Mouse (Mus musculus) G1E (cell line): ENCODE data around the gene Trex1. TPM values are rescaled to one million over a fixed set of nuclear protein-coding genes. Genes with fewer than 3 reads are reported as not detected.

Experiments
- ATAC-seq: 2 replicates; pipeline ENCODE4 v1.8.0; 2016; ENCODE audit warnings: mild to moderate bottlenecking; ENCODE audit not compliant: insufficient number of reproducible peaks, poor library complexity, low FRiP score, severe bottlenecking; ENCODE audit errors: extremely low read depth
- DNase-seq: peaks from one replicate; pipeline ENCODE4 v3.0.0; 2012; ENCODE audit warnings: low spot score
- H3K27me3 ChIP-seq: 2 replicates; pipeline ENCODE4 v1.6.1; 2012; ENCODE audit warnings: mild to moderate bottlenecking, low read length, inconsistent platforms; ENCODE audit not compliant: insufficient read depth
- H3K36me3 ChIP-seq: replicated peaks from 2 replicates; pipeline ENCODE3; 2012; ENCODE audit warnings: mild to moderate bottlenecking, inconsistent platforms
- H3K4me1 ChIP-seq: 2 replicates; pipeline ENCODE4 v1.6.1; 2012; ENCODE audit warnings: low read depth, low read length, inconsistent platforms, mixed read lengths; ENCODE audit not compliant: insufficient read depth
- H3K4me3 ChIP-seq: 2 replicates; pipeline ENCODE4 v1.5.1; 2012; ENCODE audit warnings: low read depth, mild to moderate bottlenecking, inconsistent platforms, low read length, moderate library complexity, mixed read lengths
- H3K9me3 ChIP-seq: replicated peaks from 2 replicates; pipeline ENCODE4 v1.6.1; 2012; ENCODE audit warnings: inconsistent platforms
- CTCF ChIP-seq: IDR thresholded peaks from 2 replicates; pipeline ENCODE4 v1.5.1; 2012; ENCODE audit warnings: low read depth, low read length, inconsistent platforms, mixed read lengths
- GATA1 ChIP-seq: IDR thresholded peaks from 2 replicates; pipeline ENCODE4 v1.6.1; 2012; ENCODE audit warnings: borderline replicate concordance, low read length, inconsistent platforms, mixed read lengths
- GATA2 ChIP-seq: IDR thresholded peaks from 2 replicates; pipeline ENCODE4 v1.6.1; 2012; ENCODE audit warnings: low read depth, low read length, inconsistent platforms, borderline replicate concordance
- POLR2AphosphoS5 ChIP-seq: IDR thresholded peaks from 2 replicates; pipeline ENCODE4 v1.6.1; 2012; ENCODE audit warnings: low read depth, low read length, inconsistent platforms; ENCODE audit not compliant: insufficient replicate concordance
- TAL1 ChIP-seq: conservative IDR thresholded peaks from 2 replicates; pipeline ENCODE4 v1.6.1; 2012; ENCODE audit warnings: low read depth, low read length, inconsistent platforms, mixed read lengths
- polyA plus RNA-seq: library from polyadenylated mRNA; stranded (reverse); fragments of >175 nt; gene quantifications from 2 replicates; pipeline ENCODE4 v1.2.3, GENCODE M21; 2012
- total RNA-seq, 2 experiments: library from RNA; stranded (forward) in 1 of 2; stranded (reverse) in 1 of 2; fragments of 200-1000 nt in 1 of 2; fragments of >200 nt in 1 of 2; fragmentation: Nextera tagmentation in 1 of 2; gene quantifications; 2 replicates each; pipeline ENCODE4 v1.2.3; 2014 to 2017

Trex1 gene
- total and polyA plus RNA-seq, 3 experiments, result 9.6 to 27.4 (median 12.2) TPM

- ATAC-seq (no peak), DNase-seq (no peak)
- H3K36me3 ChIP-seq, result peaks cover 78% of the 10 kb centered on the region
Measured at GRCm38 (mm10) chr9:109057543-109057942, 2.0 kb downstream of the Trex1 start.

DNA sequence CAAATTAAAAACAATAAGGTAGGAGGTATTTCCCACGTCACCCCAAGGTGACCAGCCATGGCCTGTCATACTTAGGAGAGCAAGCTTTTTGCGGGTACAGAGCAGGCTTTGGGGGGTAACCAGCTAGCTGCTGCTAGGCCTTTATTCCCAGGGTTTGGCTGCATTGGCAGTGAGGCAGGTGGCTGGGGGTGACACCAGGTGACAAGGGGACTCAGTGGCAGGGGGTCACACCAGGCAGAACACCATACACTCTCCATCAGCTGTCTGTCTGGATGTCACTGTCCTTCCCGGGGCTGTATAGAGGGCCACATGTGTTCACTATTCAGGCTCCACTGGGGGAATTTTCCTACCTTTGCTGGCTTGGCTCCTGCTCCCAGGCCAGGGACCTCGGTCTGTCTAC, 2.6 kb downstream of the Trex1 start:
- ATAC-seq (no peak), DNase-seq (no peak)
- no peaks in the 10 kb centered on the region for H3K9me3 ChIP-seq
- peaks cover 73% of the 10 kb centered on the region for H3K4me1 ChIP-seq
- H3K4me3 ChIP-seq, result no peak overlapping the region
- H3K27me3 ChIP-seq, result no peaks in the 10 kb centered on the region
- H3K36me3 ChIP-seq, result peaks cover 75% of the 10 kb centered on the region
- TF ChIP-seq POLR2AphosphoS5, result no peak
- no peak for TF ChIP-seq GATA2
- TF ChIP-seq TAL1, result no peak
- TF ChIP-seq GATA1, result no peak
- no peak for TF ChIP-seq CTCF

More at GRCm38 (mm10) chr9:109057543-109057942, 2.0 kb downstream of the Trex1 start:
- H3K27me3 ChIP-seq, result no peaks in the 10 kb centered on the region
- peaks cover 73% of the 10 kb centered on the region for H3K4me1 ChIP-seq
- TF ChIP-seq GATA2, result no peak
- no peaks in the 10 kb centered on the region for H3K9me3 ChIP-seq
- peak overlapping the region; percentile 69; the same call in 1 of the 2 replicates for H3K4me3 ChIP-seq

DNA sequence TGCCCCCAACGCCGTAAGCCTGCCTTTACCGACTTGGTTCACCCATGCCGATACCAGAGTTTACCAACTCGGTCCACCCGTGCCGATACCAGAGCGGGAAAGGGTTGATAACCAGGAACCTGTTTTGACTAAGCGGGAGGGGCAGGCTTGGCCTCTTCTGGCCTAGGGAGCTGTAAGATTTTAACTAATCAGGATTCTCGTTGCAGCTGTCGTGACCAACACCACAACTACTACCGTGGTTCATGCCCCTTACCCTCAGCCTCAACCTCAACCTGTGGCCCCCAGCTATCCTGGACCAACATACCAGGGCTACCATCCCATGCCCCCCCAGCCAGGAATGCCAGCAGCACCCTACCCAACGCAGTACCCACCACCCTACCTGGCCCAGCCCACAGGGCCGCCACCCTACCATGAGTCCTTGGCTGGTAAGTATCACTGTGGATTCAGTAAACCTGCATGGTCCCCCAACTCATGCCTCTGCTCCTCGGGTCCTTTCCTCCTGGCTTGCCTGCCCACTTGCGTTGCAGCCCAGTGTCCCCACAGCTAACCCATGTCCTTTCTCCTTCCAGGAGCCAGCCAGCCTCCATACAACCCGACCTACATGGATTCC, 3.3 kb downstream of the Trex1 start:
- Histone ChIP-seq H3K27me3 (no peaks in the 10 kb centered on the region), H3K36me3 (peaks cover 76% of the 10 kb centered on the region), H3K9me3 (no peaks in the 10 kb centered on the region), H3K4me1 (peaks cover 80% of the 10 kb centered on the region), H3K4me3 (peak overlapping the region; percentile 67; the same call in 1 of the 2 replicates)
- DNase-seq, result no peak
- ATAC-seq, result no peak
- TF ChIP-seq CTCF (no peak), POLR2AphosphoS5 (no peak), GATA1 (no peak), GATA2 (no peak), TAL1 (no peak)

- Histone ChIP-seq H3K27me3 (no peaks in the 10 kb centered on the region), H3K4me3 (peak overlapping the region; percentile 67), H3K4me1 (peaks cover 84% of the 10 kb centered on the region), H3K9me3 (no peaks in the 10 kb centered on the region), H3K36me3 (peaks cover 72% of the 10 kb centered on the region)
- DNase-seq, result no peak
- no peak for TF ChIP-seq GATA1
- no peak for TF ChIP-seq POLR2AphosphoS5
- TF ChIP-seq CTCF, result no peak
- no peak for TF ChIP-seq GATA2
- TF ChIP-seq TAL1, result no peak
- no peak for ATAC-seq
Measured at GRCm38 (mm10) chr9:109055271-109056030, 4.1 kb downstream of the Trex1 start.

- H3K36me3 ChIP-seq, result peaks cover 69% of the 10 kb centered on the region
- H3K27me3 ChIP-seq, result no peaks in the 10 kb centered on the region
- H3K4me3 ChIP-seq, result peak overlapping the region; percentile 67
- TF ChIP-seq CTCF, result no peak
- no peak for TF ChIP-seq TAL1
- TF ChIP-seq GATA2, result no peak
- no peak for TF ChIP-seq POLR2AphosphoS5
- no peak for TF ChIP-seq GATA1
- H3K9me3 ChIP-seq, result no peaks in the 10 kb centered on the region
- peak; percentile 62 for ATAC-seq
- DNase-seq, result peak; percentile 84
- peaks cover 80% of the 10 kb centered on the region for H3K4me1 ChIP-seq
Measured at GRCm38 (mm10) chr9:109054712-109055111, 4.8 kb downstream of the Trex1 start.

GRCm38 (mm10) chr9:109053851-109054250, 5.7 kb downstream of the Trex1 start:
- H3K9me3 ChIP-seq, result no peaks in the 10 kb centered on the region
- no peak for TF ChIP-seq GATA2
- TF ChIP-seq POLR2AphosphoS5, result no peak
- TF ChIP-seq GATA1, result no peak
- no peak for TF ChIP-seq CTCF
- no peak for TF ChIP-seq TAL1
- no peak for DNase-seq
- peaks cover 67% of the 10 kb centered on the region for H3K36me3 ChIP-seq
- H3K4me3 ChIP-seq, result no peak overlapping the region
- no peak for ATAC-seq
- H3K4me1 ChIP-seq, result peaks cover 73% of the 10 kb centered on the region
- no peaks in the 10 kb centered on the region for H3K27me3 ChIP-seq
